Mouse (Mus musculus) lung, postnatal 4 days (tissue): ENCODE results near the gene Creb3l2.
"Not testable (repeated sequence)": the region's sequence is repeated elsewhere in the genome, so short reads cannot be mapped to it uniquely, and the experiment has no call there.

Source experiments
- DNase-seq, 2 experiments: peaks; one replicate each; pipeline ENCODE4 v3.0.0; 2021

The Creb3l2 gene

DNA sequence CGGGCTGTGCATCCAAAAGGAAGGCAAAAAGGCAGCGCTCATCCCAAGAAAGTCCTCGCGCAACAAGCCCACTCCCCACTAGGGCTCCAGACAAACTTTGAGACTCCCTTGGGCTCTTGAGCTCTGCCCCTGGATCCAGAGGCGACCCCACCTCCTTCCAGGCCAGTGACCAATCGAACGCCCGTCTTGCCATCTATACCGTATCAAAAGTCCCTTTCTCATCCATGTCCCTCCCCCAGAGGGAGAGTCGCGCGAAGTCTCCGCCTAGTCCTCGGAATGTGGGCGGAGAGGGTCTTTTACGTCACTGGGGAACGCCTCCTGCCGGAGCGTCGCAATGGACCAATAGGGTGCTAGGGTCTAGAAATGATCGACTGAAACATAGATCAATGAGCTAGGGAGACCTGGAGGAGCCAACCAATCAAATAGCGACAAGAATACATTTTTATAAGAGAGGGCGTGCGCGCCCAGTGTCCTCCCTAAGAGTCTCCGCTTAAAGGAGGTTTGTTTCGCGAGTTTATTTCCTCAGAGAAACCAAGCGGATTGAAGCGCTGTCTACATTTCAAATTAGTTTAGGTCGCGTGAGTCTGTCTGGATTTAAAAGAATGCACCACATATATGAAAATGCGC is at the start of gene Creb3l2:
TSS of gene Creb3l2 (minus strand) at position 106 of the 627 bp plus-strand sequence.
- DNase-seq = peak; percentile 98

DNA sequence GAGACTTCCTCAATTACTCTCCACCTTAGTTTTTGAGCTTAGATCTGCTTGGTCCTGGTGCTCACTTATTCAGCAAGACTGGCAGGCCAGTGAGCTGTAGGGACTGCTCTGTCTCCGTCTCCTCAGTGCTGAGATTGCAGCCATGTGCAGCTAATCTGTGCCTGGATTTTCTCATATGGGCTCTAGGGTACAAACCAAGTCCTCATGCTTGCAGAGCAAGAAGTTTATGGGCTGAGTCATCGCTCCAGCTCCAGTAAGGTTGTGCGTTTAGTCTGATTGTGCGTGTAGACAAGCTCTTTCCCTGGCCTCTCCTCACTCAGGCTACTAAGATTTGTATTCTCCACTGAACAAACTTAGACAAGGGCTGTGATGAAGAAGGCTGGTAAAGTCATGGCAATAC is 44.6 kb upstream of the Creb3l2 start:
- DNase-seq = no peak

DNA sequence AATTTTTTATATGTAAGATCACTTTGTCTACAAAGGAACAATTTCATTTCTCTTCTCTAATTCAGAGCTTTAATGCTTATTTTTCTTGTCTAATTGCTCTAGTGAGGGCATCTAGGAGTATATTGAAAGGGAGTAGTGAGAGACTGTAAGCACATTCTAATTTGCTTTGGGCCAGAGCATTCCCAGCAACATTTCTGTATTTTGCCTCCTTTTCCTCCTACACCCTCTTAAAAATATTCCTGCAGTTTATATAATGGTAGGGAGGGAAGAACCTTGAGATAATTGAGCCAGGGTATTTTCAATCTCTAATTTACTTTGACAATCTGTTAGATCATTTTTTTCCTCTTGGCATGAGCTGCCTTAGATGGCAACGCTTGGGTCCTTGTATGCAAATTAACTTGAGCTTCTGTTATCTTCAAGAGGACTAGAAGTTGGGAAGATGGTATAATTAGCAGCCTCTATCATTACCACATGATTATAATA is 42.7 kb upstream of the Creb3l2 start:
- no peak for DNase-seq

DNA sequence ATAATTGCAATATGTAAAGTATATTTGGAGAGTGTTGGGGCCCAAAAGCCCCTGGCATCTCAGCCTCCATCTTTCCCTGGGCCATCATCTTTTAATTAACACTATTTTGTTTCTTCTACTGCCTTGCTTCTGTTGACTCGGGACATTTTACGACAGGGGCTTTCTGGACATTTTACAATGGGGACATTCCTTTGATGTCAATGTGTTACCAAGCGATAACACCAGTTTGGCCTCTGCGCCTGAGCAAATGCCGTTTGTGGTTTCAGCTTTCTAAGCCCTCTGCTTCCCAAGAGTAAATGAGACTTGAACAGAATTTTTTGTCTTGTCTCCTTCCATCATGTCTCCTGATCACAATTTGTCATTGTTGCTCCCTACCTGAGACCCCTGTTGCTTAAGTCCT is 41.3 kb upstream of the Creb3l2 start:
- no peak for DNase-seq

DNA sequence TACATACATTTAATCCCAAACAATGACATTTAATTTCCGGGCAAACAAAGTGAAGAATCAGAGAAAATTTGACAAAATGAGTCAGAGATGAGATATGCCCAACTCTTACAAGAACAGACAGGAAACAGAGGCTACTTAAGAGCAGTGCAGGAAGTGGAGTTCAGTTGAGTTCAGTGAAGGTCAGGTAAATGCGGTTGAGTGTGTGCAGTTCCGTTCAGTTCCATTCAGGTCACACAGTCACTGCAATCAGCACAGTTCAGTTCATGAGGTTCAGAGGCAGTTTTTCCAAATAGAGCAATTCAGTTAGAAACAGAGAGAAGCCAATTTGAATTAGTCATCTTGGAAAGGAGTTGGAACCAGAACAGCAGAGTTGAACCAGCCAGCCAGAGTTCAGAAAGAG is 39.2 kb upstream of the Creb3l2 start:
- DNase-seq = no peak

DNA sequence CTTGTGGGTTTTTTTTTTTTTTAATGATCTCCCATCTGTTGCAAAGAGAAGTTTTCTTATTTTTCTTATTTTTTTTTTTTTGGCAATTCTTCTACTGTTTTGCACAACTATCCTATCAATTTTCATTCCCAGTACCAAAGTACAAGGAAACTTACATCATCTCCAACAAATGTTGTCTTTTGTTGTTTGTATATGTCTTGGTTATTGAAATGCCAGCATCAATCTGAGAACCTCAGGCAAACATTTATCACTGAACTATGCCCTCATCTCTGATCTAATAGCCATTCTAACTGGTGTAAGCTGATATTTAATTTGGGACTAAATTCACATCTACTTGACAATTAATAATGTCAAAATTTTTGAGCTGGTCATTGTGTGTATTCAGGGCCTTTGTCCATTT is 38.1 kb upstream of the Creb3l2 start:
- DNase-seq = no peak

DNA sequence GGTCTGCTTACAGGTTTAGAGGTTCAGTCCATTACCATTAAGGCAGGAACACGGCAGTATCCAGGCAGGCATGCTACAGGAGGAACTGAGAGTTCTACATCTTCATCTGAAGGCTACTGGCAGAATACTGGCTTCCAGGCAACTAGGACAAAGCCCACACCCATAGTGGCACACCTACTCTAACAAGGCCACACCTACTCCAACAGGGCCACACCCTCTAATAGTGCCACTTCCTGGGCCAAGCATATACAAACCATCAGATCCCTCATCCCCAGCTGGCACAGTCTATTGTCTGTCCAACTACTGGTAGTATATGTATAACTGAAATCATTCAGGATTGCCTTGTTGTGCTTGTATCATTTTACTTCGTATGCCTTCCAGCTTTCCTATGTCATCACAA is 36.5 kb upstream of the Creb3l2 start:
- no peak for DNase-seq

DNA sequence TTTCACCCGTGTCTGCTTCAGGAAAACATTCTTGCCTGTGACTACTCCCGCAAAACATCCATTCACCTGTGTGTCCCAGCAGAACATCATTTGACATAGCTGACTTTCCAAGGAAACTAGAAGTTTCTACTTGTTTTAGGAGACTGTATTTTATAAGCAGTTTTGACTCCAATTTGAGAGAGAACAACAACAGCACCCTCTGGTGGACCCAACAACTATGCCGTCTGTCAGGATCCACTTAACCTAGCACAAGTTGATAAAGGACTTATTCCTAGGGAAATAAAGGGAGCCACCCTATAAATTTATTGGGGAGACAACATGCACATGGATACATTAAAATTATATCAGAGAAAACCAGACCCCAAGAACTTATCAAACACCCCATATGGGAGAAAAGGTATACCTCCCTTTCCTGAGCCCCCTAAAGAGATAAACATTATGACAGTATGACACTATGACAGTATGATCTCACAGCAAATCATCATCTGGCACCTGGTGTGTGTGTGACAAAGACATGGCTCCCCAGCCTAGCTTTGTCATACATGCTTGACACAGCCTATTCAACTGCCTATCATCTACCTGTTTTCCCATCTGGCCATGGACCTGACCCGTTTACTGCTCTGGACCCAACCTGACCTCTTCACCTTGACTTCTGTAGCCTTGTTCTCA is 31.9 kb upstream of the Creb3l2 start:
- peak in 1 of 2 experiments; percentile 31 for DNase-seq

DNA sequence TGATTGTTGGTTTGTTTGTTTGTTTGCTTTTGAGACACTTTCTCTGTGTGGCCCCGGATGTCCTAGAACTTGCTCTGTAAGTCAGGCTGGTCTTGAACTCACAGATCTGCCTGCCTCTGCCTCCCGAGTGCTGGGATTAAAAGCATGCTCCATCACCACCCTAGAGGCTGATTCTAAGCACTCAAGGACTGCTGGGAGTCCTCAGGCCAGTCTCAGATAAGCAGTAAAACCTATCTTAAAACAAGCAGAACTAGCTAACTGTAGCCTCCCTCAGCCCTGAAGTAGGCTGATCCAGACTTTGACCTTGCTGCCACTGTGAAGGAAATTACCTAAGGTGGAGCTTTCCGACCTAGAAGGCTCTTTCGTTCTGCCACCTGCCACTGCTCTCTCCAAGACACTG is 28.3 kb upstream of the Creb3l2 start:
- DNase-seq = no peak

DNA sequence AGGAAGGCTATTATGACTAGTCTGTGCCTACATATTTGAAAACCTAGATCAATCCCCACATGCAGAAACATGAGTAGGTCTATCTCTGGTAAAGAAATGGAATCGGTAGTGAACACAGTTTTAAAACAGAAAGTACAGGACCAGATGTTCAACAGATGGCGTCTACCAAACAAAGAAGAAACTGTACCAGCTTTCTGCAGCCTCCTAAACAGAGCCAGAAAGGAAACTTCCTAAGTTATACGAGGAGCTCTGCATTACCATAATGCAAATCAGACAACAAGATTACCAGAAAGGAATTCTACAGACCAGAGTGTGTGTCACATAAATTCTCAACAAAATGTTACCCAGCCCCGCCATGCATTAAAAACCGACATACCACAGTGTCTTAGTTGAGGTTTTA is 23.9 kb upstream of the Creb3l2 start:
- no peak for DNase-seq

DNA sequence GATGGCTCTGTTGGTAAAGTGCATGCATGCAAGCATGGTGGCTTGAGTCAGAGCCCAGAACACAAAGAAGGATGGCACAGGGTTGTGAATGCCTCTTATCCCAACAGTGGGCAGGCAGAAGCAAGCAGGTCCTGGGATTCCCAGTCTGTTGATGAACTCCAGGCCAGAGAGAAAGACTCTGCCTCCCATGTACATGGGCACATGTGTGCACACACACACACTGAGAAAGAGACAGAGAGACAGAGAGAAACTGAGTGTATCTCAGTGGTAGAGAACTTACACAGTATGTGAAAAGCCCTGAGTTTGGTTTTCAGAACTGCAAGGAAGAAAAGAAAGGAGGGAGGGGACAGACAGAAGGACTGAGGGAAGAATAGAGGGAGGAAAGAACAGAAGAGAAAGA is 23.4 kb upstream of the Creb3l2 start:
- DNase-seq = no peak

DNA sequence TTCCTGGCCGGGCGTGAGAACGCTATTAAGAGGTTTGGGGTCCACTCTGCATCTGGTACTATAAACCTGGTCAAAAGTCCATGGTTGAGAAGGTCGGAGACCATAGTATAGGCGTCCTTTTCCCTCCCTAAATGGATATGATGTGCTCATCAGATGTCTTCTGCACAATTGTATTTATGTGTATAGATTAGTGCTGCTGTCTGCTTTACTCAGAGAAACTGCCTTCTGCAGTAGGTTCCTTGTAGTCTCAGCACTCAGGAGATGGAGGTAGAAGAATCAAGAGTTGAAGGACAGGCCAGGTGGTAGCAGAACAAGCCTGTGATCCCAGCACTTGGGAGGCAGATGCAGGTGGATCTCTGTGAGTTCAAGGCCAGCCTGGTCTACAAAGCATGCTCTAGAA is 22.6 kb upstream of the Creb3l2 start:
- DNase-seq = no peak

DNA sequence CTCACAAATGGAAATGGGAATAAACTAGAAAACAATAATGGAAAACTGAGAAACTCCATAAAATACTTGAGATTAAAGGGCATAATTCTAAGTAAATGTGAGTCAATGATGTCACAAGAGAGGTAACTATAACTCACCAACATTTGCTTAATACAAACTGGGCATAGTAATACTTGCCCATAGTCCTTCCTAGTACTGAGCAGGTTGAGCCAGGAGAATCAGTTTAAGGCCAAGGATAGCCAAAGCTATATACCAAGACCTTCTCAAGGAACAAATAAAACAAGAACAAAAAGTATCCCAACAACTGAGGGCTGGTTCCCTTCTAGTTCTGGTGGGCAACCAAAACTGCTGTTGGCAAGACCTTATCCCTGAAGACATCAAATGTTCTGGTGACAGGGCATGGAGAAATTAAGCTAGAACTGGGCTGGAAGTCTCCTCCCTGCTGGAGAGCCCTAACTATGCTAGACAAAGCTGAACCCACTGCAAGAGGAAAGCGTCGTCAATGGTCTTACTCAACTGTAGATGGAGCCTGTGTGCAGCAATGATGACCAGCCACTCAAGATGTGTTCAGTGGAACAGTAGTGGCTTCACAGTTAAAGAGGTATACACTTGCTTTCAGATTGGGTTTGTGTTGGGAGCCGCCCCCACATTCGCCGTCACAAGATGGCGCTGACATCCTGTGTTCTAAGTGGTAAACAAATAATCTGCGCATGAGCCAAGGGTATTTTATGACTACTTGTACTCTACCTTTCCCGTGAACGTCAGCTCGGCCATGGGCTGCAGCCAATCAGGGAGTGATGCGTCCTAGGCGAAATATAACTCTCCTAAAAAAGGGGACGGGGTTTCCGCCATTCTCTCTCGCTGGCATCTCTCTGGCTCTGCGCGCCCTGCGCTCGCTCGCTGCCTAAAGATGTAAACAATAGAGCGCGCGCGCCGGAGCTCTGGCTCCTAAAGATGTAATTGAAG is 21.9 kb upstream of the Creb3l2 start:
- DNase-seq = peak; percentile 63 to 82

DNA sequence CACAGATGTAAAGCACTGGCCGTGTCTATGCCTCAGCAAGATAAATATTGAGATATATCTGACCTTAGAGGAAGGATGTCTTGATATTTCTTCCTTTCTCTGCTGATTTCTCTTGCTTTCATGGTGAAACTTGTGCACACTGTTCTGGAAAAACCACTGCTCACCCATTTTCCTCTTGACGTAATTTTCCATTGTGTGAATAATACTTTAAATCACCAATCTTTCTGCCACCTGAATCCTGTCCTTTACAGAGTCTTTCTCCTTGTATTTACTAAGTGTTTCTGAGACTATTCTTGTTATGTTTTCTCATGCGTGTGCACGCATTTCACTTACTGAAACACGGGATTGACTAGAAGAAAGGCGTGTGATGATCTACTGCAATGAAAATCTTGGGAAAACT is 18.7 kb upstream of the Creb3l2 start:
- DNase-seq = no peak

DNA sequence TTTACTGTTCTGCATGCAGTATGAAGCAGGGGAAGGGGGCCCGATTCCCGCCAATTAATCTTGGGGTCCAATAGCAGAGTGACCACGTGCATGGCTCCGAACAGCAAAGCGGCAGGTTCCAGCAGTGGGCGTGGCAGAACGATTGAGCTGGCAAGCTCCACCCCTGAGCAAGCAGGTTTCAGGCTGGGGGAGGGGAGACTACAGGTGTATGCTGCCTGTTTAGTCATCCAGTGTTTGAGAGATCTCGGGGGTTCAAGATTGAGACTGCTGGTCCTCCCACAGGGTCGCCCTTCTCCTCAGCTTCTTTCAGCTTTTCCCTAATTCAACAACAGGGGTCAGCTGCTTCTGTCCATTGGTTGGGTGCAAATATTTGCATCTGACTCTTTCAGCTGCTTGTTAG is 17.7 kb upstream of the Creb3l2 start:
- not testable (repeated sequence) for DNase-seq

DNA sequence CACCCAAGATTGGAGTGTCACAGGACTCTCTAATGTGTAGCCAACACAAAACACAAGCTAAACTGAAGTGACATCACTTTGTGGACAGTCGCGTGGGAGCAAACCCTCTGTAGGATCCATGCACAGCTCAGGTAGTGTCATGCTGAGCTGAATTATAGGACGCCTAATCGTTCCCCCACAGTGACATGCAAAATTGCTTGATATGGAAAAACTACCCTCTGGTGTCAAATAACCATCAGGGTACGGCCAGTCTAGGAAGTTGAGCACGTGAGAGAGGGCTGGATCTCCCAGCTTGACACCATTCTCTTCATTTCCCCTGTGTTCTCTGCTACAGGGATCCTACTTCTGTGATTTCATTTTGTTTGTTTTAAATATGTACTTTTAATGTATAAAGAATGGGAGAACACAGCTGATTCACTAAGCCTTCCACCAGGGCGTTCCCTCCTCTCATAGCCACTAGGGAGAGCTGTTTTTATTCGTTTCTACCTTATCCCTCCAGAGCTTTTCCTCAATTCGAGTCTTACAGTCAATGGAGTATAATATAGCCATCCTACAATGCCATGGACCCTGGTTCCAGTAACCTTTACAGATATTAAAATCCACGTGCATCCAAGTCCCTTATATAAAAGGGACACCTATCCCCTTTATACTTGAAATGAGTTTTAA is 16.2 kb upstream of the Creb3l2 start:
- no peak for DNase-seq

DNA sequence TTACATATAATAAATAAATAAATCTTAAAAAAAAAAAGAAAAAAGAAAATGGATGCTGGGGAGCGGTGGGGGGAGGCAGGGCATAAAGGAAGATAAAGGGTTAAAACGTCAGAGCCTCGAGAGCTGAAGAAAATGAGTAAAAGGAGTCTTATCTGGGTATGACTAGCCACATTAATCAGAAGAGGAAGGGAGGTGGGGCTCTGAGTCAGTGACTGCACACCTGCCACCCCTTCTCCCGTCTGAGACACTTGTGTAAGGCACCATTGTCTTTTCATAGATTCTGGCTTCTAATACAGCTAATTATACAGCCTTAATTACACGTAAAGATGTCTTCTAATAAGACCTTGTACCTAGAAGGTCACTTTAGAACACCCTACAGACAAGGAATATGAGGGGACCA is 13.6 kb upstream of the Creb3l2 start:
- DNase-seq = no peak

DNA sequence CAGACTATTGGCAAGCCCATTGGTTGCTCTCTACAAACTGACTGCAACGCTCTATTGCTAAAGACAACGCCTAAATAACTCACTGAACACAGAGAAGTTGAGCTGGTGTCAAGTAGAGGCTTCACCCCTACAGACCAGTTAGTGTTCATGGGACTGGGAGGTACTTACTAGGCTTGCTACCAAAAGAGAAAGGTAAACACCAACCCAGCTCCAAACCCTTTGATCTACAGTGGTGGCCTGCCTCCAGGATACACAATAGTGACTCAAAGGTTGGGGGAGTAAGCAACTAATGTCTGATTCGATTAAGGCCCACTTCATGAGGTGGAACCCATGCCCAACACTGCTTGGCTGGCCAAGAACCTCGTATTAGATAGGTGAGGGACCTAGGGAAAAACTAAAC is 11.1 kb upstream of the Creb3l2 start:
- DNase-seq = no peak

DNA sequence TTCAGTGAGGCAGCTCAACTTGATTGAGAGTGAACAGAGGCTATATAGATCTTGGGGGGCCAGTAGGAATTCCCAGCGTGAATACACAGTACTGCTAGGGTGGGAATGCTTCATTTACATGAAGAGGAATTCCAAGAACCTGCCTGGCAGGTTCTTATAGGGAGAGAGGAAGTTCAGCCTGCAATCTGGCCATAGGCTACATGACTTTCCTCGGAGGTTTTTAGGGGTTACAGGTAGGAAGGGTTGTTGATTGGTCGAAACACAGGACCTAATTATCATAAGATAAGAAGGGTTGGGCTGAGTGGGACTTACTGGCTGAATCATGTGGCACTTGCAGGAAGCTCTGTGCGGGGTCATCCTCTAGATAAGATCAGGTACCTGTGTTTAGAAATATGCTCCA is 9.7 kb upstream of the Creb3l2 start:
- DNase-seq = no peak

DNA sequence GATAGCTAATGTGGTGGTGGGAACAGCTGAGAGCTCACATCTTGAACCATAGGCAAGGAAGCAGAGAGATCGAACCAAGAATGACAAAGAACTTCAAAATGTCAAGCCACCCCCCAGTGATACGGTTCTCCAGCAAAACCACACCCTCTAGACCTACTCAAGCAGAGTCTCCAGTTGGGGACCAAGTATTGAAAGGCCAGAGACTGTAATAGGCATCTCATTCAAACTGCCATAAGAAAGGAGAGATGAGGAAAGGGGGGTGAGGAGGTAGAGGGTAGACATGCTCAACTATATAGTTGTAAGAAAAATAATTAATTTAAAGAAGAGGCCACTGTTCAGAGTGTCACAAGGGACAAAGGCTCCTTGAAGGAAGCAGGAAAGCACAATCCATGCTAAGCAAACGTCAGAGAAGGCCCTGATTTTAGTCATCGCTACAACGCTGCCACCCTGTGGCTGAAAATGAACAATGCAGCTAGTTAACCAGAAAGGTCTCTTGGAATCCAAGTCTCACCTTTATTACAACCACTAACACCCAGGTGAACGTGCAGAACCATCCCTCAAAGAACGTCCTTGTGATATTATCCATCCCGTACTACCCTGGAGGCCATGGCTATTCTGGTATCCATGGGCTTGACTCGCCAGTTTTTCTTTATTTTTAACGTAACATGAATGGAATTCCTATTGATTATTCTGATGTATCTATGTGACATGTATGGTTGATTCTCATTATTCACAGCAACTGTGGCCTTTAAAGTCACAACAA is 5.9 kb upstream of the Creb3l2 start:
- peak; percentile 54 to 83 for DNase-seq

DNA sequence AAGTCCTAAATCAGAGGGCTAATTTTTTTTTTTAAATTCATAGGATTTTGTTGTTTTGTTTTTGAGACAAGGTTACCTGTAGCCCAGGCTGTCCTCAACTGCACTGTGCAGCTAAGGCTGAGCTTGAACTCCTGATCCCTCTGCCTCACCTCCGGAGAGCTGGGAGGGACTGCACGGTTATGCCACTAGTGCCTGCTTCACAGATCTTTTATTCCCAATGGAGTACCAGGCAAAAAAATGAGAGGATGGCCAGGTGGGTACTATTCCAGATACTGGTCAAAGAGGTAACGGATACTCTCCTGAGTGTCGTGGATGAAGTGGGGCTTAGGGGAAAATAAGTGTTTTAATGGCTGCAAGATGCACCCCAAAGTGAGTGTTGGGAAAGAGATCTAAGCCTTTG is 835 bp upstream of the Creb3l2 start:
- DNase-seq = no peak
